Mouse (Mus musculus): ENCODE results near the gene 1700003F12Rik.

DNA sequence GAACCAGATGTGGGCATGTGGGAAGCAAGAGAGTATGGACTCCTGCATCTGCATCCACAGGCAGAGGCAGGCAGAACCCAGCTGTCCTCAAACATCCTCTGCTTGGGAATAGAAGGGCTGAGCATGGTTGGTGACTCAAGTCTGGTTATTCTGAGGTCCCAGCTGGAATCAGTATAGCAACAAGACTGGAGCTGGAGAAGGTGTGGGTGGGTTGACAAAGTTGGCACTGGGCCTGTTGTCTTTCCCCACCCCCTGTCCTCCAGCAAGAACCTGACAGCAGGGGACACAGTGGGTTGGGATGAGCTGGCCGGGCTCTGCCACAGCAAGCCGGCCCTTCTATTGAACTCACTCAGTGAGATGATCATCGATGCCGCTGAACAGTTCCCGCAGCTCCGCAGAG lies 8.3 kb downstream of the 1700003F12Rik start:
- TF ChIP-seq CTCF (IDR thresholded peaks at IDR 0.05; ENCODE audit: control insufficient read depth, insufficient read depth, insufficient replicate concordance, low read depth, low read length): no peak
- no peak for TF ChIP-seq POLR2A (IDR thresholded peaks at IDR 0.05; ENCODE audit: control insufficient read depth, low read depth, low read length)
